Mouse (Mus musculus): ENCODE results near the gene Hormad1.
"Not testable (repeated sequence)": the region's sequence is repeated elsewhere in the genome, so short reads cannot be mapped to it uniquely, and the experiment has no call there.

Hormad1 gene

GRCm38 (mm10) chr3:95559437-95559836, at the start of gene Hormad1:
TSS of gene Hormad1 (plus strand) at chr3:95559677.
- peak; percentile 92 for DNase-seq (ENCODE audit: low spot score)

DNA sequence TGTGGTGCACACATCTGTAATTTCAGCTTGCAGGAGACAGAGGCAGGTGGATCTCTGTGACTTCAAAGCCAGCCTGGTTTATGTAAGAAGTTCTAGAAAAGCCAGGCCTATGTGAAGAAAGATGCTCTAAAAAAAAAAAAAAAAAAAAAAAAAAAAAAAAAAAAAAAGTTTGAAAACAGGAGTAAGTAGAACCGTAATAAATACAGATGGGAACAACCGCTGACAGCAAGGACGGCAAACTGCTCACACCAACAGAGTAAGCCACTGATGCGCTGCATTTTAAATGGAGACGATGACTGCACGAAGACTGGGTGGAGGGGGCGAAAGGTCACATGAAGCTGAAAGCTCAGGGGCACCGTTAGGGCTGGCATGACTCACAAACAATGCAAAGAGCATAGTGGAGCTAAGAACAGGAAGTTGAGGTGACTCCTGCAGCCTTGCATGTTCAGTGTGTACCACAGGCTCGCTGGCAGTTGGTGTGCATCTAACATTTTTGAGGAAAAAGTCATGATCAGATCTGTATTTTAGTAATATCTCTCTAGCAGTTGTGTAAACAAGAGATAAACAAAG, 47.8 kb upstream of the Hormad1 start:
- no peak for DNase-seq (ENCODE audit: low spot score)

- DNase-seq (ENCODE audit: low spot score) = no peak
These were observed 42.8 kb upstream of the Hormad1 start for GRCm38 (mm10) chr3:95516614-95517041.

DNA sequence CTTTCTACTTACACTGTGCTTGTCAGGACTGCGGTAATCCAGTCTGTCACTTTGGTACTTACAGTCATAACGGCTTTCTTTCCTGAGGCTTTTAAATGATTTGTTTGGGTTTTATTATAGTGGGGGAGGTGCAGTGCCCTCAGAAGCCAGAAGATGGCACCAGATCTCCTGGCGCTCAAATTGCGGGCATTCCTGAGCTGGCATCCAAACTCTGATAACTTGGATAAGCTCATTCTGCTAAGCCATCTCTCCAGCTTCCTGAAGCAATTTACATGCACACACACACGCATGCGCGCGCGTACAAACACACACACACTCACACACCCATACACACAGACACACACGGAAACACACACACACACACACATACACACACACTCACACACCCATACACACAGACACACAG, 42.0 kb upstream of the Hormad1 start:
- DNase-seq (ENCODE audit: low spot score) = peak; percentile 15

DNA sequence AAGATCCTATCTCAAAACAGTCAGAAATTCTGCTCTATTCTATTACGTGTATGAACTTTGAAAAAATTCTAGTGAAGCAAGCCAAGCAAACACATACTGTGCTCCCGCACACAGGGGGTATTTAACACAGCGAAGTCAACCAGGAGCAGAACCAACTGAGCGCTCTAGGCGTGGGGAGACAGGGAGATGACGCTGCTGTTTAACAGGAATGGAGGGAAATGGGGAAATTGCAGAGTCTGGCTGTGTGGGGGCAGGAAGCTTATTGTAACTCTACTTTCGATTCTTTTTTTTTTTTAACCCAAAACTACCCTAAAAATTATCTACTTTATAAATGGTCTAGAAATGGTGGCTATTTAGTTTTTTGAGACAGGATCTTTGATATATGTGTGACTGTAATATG, 40.6 kb upstream of the Hormad1 start:
- no peak for DNase-seq (ENCODE audit: low spot score)

DNA sequence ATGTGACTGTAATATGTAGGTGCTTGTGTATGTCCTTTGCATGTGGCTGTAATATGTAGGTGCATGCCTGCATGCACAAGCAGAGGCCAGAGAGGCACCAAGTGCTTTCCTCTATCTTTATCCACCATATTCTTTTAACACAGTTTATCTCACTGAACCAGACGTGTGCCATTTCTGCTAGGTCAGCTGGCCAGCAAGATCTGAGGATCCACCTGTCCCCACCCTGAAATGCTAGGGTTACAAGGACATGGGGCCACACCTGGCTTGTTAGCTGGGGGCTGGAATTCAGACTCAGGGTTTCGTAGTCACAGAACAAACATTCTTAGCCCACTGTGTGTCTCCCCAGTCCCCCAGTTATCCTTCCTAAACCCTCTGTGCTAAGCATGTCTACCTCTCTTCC, 40.2 kb upstream of the Hormad1 start:
- no peak for DNase-seq (ENCODE audit: low spot score)

- DNase-seq (ENCODE audit: low spot score) = no peak
These were observed 39.4 kb upstream of the Hormad1 start for GRCm38 (mm10) chr3:95520100-95520499.

DNA sequence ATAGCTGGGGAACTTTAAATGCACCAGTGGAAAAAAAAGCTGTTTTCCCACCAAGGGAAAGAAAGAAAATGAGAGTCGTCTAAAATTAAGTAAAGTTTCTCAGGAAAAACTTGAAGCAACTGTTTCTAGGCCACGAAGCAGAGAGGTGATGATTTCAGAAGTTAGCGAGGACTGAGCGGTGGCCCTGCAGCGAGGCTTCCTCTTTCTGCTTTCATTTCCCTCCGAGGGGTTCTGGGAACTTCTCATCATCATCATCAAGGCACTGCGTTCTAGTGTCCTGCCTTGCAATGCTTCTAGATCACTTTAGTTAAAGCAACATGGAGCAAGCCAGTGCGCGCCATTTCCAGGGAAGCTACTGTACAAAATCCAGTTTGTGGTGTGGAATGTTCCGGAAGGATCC, 38.3 kb upstream of the Hormad1 start:
- no peak for DNase-seq (ENCODE audit: low spot score)

- DNase-seq (ENCODE audit: low spot score) = no peak
These were observed 35.8 kb upstream of the Hormad1 start for GRCm38 (mm10) chr3:95523662-95524061.

GRCm38 (mm10) chr3:95524673-95525072, 34.8 kb upstream of the Hormad1 start:
- no peak for DNase-seq (ENCODE audit: low spot score)

- DNase-seq (ENCODE audit: low spot score) = no peak
These were observed 33.4 kb upstream of the Hormad1 start for GRCm38 (mm10) chr3:95526111-95526510.

GRCm38 (mm10) chr3:95526622-95527211, 32.8 kb upstream of the Hormad1 start, which contains the start of gene Ctss:
TSS of gene Ctss (plus strand) at chr3:95526786.
- DNase-seq (ENCODE audit: low spot score) = no peak

DNA sequence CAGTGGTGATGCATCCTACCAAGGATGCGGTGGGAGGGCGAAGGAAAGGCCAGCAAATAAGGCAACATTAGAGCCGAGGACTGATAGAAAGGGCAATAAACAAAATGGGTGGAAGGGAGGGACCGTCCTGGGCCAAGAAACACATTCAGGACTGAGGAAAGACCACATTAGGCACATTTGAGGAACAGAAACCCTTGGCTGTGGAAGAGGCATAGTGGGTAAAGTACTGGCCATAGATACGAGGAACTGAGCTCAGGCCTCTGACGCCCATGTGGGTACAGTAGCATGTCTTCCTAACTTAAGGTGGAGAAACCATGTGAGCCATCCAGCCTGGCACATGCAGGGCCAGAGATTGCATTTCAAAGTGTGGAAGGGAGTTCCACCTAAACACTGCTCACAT, 29.7 kb upstream of the Hormad1 start:
- DNase-seq (ENCODE audit: low spot score) = no peak

GRCm38 (mm10) chr3:95531025-95531424, 28.5 kb upstream of the Hormad1 start:
- no peak for DNase-seq (ENCODE audit: low spot score)

- no peak for DNase-seq (ENCODE audit: low spot score)
These were observed 26.1 kb upstream of the Hormad1 start for GRCm38 (mm10) chr3:95533364-95533763.

GRCm38 (mm10) chr3:95534927-95535326, 24.6 kb upstream of the Hormad1 start:
- DNase-seq (ENCODE audit: low spot score) = no peak

GRCm38 (mm10) chr3:95538936-95539335, 20.5 kb upstream of the Hormad1 start:
- DNase-seq (ENCODE audit: low spot score) = no peak

DNA sequence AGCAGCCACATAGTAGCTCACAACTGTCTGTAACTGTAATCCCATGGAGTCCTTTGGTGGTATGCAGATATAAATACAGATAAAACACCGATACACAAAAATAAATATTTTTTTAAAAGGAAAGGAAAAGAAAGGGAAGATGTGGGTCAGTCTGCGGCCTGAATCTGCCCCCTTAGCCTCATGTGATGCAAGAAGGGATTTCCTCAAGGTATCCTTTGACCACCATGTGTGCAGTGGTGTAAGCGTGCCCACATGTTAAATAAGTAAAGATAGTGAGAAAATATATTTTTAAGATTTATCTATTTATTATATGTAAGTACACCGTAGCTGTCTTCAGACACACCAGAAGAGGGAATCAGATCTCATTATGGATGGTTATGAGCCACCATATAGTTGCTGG, 19.6 kb upstream of the Hormad1 start:
- DNase-seq (ENCODE audit: low spot score) = no peak

- not testable (repeated sequence) for DNase-seq (ENCODE audit: low spot score)
These were observed 18.3 kb upstream of the Hormad1 start for GRCm38 (mm10) chr3:95541186-95541585.

DNA sequence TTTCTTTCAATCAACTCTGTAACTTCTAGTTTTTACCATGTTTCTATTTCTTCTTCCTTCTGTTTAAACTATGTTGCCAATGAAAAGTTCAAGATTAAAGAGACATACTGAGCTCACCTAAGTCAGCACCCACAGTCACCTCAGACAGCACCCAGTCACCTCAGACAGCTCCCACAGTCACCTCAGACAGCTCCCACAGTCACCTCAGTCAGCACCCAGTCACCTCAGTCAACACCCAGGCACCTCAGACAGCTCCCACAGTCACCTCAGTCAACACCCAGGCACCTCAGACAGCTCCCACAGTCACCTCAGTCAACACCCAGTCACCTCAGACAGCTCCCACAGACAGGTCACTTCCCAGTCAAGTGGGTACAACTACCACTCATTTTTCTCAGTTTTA, 17.3 kb upstream of the Hormad1 start:
- DNase-seq (ENCODE audit: low spot score) = no peak

DNA sequence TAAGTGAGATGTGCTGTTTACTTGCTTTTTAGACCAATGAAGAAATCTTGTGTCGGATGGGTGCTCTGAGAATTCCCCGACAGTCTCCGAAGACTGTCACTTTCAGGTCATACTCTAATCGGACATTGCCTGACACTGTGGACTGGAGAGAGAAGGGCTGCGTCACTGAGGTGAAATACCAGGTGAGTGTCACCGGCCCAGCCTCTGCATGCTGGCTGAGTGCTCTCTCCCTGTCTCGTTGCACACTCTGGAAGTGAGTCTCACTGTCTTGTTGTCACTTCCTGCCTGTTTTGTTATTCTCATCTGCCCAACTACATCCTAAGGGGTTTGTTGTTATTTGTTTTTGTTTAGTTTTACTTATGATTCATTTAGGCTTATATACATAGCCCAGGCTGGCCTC, 16.5 kb upstream of the Hormad1 start:
- DNase-seq (ENCODE audit: low spot score) = no peak

DNA sequence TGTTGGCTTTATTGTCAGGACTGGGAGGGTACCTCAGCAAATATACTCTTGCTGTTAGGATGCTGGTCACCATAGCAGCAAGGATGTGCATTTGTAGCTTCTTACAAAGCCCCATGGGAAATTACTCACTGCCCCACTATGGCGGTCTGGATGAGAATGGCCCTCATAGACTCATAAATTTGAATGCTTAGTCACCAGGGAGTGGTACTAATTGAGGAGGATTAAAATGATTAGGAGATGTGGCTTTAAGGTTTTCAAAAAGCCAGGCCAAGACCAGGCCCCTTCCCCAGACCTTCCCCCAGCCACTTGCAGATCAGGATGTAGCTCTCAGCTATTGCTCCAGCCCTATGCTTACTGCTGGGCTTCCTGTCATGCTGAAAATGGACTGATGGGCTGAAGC, 9.3 kb upstream of the Hormad1 start:
- DNase-seq (ENCODE audit: low spot score) = no peak

- no peak for DNase-seq (ENCODE audit: low spot score)
These were observed 5.5 kb upstream of the Hormad1 start for GRCm38 (mm10) chr3:95553986-95554385.

DNA sequence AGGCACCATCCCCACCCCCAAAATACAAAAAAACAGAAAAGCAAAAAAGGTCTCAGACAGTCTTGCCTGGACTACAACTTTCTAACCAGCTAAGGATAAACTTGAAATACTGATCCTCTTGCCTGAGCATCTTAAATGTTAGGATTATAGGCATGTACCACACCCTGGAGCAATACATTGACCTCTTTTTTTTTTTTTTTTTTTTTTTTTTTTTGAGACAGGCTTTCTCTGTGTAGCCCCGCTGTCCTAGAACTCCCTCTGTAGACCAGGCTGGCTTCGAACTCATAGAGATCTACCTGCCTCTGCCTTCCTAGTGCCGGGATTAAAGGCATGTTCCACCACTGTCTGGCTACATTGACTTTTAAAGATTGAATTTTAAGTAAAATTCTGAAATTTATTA, 1.3 kb downstream of the Hormad1 start:
- no peak for DNase-seq (ENCODE audit: low spot score)
